Mouse (Mus musculus) kidney, embryonic 14.5 days (tissue): ENCODE results near the gene Ubap2l. TPM values are rescaled to one million over a fixed set of nuclear protein-coding genes. Genes with fewer than 3 reads are reported as not detected.

Experiments
- ATAC-seq: fragments of 200-750 bp; cut with Nextera tagmentation; 2 replicates; pipeline ENCODE4 v1.8.0; 2017; ENCODE audit warnings: moderate number of reproducible peaks, mild to moderate bottlenecking, moderate TSS enrichment, moderate library complexity; ENCODE audit not compliant: low FRiP score, low TSS enrichment
- H3K27ac ChIP-seq: fragments of 300-500 bp; sonication (generic); 2 replicates; pipeline ENCODE4 v1.5.1; 2014; ENCODE audit warnings: low read depth, mild to moderate bottlenecking, low read length, moderate library complexity, mixed read lengths
- H3K27me3 ChIP-seq: fragments of 300-500 bp; sonication (generic); 2 replicates; pipeline ENCODE4 v1.6.1; 2014; ENCODE audit warnings: mild to moderate bottlenecking, low read length; ENCODE audit not compliant: control insufficient read depth, insufficient read depth
- H3K36me3 ChIP-seq: fragments of 300-500 bp; sonication (generic); 2 replicates; pipeline ENCODE4 v1.6.1; 2014; ENCODE audit warnings: low read length, mixed read lengths; ENCODE audit not compliant: control insufficient read depth, insufficient read depth
- H3K4me1 ChIP-seq: fragments of 300-500 bp; sonication (generic); 2 replicates; pipeline ENCODE4 v1.6.1; 2014; ENCODE audit warnings: low read length, mixed read lengths; ENCODE audit not compliant: control insufficient read depth, insufficient read depth
- H3K4me2 ChIP-seq: fragments of 300-500 bp; sonication (generic); replicated peaks from 2 replicates; pipeline ENCODE4 v1.6.1; 2014; ENCODE audit warnings: low read depth, mild to moderate bottlenecking, low read length
- H3K4me3 ChIP-seq: fragments of 300-500 bp; sonication (generic); 2 replicates; pipeline ENCODE4 v1.5.1; 2014; ENCODE audit warnings: mild to moderate bottlenecking, low read length
- H3K9ac ChIP-seq: fragments of 300-500 bp; sonication (generic); 2 replicates; pipeline ENCODE4 v1.6.1; 2014; ENCODE audit warnings: low read depth, mild to moderate bottlenecking, low read length, moderate library complexity
- H3K9me3 ChIP-seq: fragments of 300-500 bp; sonication (generic); 2 replicates; pipeline ENCODE4 v1.6.1; 2016; ENCODE audit warnings: low read length; ENCODE audit not compliant: control insufficient read depth
- WGBS: fragments of 180-500 bp; shearing (Covaris S2); extraction: QIAGEN DNeasy Blood & Tissue Kit; methylation state at CpG from one replicate; pipeline ENCODE4 v1.1.7; 2014; 5-methylcytosine and 5-hydroxymethylcytosine counted together
- microRNA counts: library from miRNA; unstranded; fragments of <30 nt; microRNA quantifications from one replicate; lab custom pipeline; 2017
- microRNA-seq: library from miRNA; unstranded; fragments of <30 nt; microRNA quantifications from one replicate; pipeline ENCODE4, GENCODE M21; 2016
- polyA plus RNA-seq: library from polyadenylated mRNA; unstranded; fragments of >200 nt; fragmentation: Nextera tagmentation; extraction: Ambion mirVana; gene quantifications from 2 replicates; pipeline ENCODE4 v1.2.1, GENCODE M21; 2014

The Ubap2l gene
- polyA plus RNA-seq, 1 experiment from 2014 or later: 264 TPM

- Histone ChIP-seq H3K36me3 (peaks cover 39% of the 10 kb centered on the region), H3K9me3 (no peaks in the 10 kb centered on the region), H3K9ac (no peak overlapping the region), H3K27ac (no peak overlapping the region), H3K4me2 (no peak overlapping the region), H3K4me3 (no peak overlapping the region), H3K27me3 (no peaks in the 10 kb centered on the region), H3K4me1 (peaks cover 25% of the 10 kb centered on the region)
- ATAC-seq: no peak
- WGBS: 76% methylated on average over 4 of the region's 4 CpGs
Measured at GRCm38 (mm10) chr3:89959435-89959834, 93.0 kb downstream of the Ubap2l start.

- Histone ChIP-seq H3K4me1 (peaks cover 23% of the 10 kb centered on the region), H3K36me3 (peaks cover 53% of the 10 kb centered on the region), H3K9ac (no peak overlapping the region), H3K4me2 (no peak overlapping the region), H3K27ac (no peak overlapping the region), H3K27me3 (no peaks in the 10 kb centered on the region), H3K9me3 (no peaks in the 10 kb centered on the region), H3K4me3 (no peak overlapping the region)
- ATAC-seq: no peak
- 95% methylated on average over 9 of the region's 9 CpGs for WGBS
Measured at GRCm38 (mm10) chr3:89957880-89958279, 94.5 kb downstream of the Ubap2l start.

- H3K4me1 ChIP-seq: peaks cover 14% of the 10 kb centered on the region
- H3K9me3 ChIP-seq: no peaks in the 10 kb centered on the region
- no peak for ATAC-seq
- H3K27ac ChIP-seq: no peak overlapping the region
- no peak overlapping the region for H3K4me2 ChIP-seq
- no peak overlapping the region for H3K9ac ChIP-seq
- no peaks in the 10 kb centered on the region for H3K27me3 ChIP-seq
- whole genome bisulfite sequencing: 92% methylated on average over 7 of the region's 7 CpGs
- H3K36me3 ChIP-seq: peaks cover 68% of the 10 kb centered on the region
- no peak overlapping the region for H3K4me3 ChIP-seq
Measured at GRCm38 (mm10) chr3:89956177-89956971, 96.1 kb downstream of the Ubap2l start.

GRCm38 (mm10) chr3:89953420-89953819 is 99.0 kb downstream of the Ubap2l start:
- Histone ChIP-seq H3K9me3 (no peaks in the 10 kb centered on the region), H3K27me3 (no peaks in the 10 kb centered on the region), H3K36me3 (peaks cover 94% of the 10 kb centered on the region), H3K9ac (no peak overlapping the region), H3K4me1 (no peaks in the 10 kb centered on the region), H3K27ac (no peak overlapping the region), H3K4me2 (no peak overlapping the region), H3K4me3 (no peak overlapping the region)
- 0 out of 2 replicates have a peak, but pooled peaks have one; percentile 48 for ATAC-seq
- 1% methylated on average over 4 of the region's 4 CpGs for WGBS

MicroRNA genes within 50 kb of the gene (microRNA counts, 519-probe panel; counts per million panel counts)
- microRNA mmu-miR-190b (lab: Ali Mortazavi, UCI): not detected

Small RNA genes lying within 50 kb of the gene (microRNA-seq; reads per million reads assigned to microRNA genes)
- 9.3 reads per million, percentile 27 among the genes with 10 or more reads in this experiment for gene Mir190b
- 0.84 reads per million for gene Mir7669

Other genes with a start within 250 kb of the Ubap2l start
- gene She, start 221.3 kb downstream of the Ubap2l start, polyA plus RNA-seq: 5.4 and 8.2 TPM in 2 replicates
- gene Il6ra, start 139.4 kb downstream of the Ubap2l start, polyA plus RNA-seq: 0.55 and 1.1 TPM in 2 replicates
- 8.4 and 17.3 TPM in 2 replicates for gene Atp8b2, start 89.1 kb downstream of the Ubap2l start, polyA plus RNA-seq
- gene Hax1, start 53.8 kb downstream of the Ubap2l start, polyA plus RNA-seq: 166 and 188 TPM in 2 replicates
- gene 4933434E20Rik, start 992 bp downstream of the Ubap2l start, polyA plus RNA-seq: 173 and 196 TPM in 2 replicates
- gene Tpm3, start 20.0 kb upstream of the Ubap2l start, polyA plus RNA-seq: 515 and 579 TPM in 2 replicates
- gene Nup210l, start 51.5 kb upstream of the Ubap2l start, polyA plus RNA-seq: 0.47 and 0.76 TPM in 2 replicates
- 1,631 and 2,471 TPM in 2 replicates for gene Rps27, start 161.0 kb upstream of the Ubap2l start, polyA plus RNA-seq
- 17.7 and 24.9 TPM in 2 replicates for gene Rab13, start 161.1 kb upstream of the Ubap2l start, polyA plus RNA-seq
- gene Jtb, start 179.0 kb upstream of the Ubap2l start, polyA plus RNA-seq: 109 and 123 TPM in 2 replicates
- 5.7 and 6.6 TPM in 2 replicates for gene Creb3l4, start 190.9 kb upstream of the Ubap2l start, polyA plus RNA-seq
- 102 and 105 TPM in 2 replicates for gene Slc39a1, start 195.5 kb upstream of the Ubap2l start, polyA plus RNA-seq
- gene Crtc2, start 201.5 kb upstream of the Ubap2l start, polyA plus RNA-seq: 16.9 and 21.5 TPM in 2 replicates
- gene Dennd4b, start 212.6 kb upstream of the Ubap2l start, polyA plus RNA-seq: 2.9 and 4.5 TPM in 2 replicates
- gene Gatad2b, start 240.6 kb upstream of the Ubap2l start, polyA plus RNA-seq: 24.5 and 25.4 TPM in 2 replicates